Mouse (Mus musculus): ENCODE measurements around the gene Uchl1.
A peak's percentile ranks its signal among the peaks of the same experiment; 100 is the strongest.

Gene Uchl1

DNA sequence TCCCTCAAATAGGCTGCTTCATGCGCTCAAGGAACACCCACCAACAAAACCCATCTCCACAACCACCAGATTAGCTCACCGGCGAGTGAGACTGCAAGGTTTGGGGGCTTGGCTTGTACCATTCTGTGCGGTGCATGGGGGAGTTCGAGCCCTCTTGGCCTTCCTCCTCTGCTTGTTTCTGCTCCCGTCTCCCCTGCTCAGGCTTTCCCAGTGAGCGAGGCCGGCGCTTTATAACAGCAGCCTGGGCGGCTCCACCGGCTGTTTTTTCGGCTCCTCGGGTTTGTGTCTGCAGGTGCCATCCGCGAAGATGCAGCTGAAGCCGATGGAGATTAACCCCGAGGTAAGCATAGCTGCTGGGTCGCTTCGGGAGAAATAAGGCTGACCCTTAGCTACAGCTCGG lies at the start of gene Uchl1:
Uchl1 (plus strand) TSS at position 109 of the 400 bp plus-strand sequence.
- DNase-seq (ENCODE audit: low spot score in 2 of 2) = peak; percentile 93 to 98

DNA sequence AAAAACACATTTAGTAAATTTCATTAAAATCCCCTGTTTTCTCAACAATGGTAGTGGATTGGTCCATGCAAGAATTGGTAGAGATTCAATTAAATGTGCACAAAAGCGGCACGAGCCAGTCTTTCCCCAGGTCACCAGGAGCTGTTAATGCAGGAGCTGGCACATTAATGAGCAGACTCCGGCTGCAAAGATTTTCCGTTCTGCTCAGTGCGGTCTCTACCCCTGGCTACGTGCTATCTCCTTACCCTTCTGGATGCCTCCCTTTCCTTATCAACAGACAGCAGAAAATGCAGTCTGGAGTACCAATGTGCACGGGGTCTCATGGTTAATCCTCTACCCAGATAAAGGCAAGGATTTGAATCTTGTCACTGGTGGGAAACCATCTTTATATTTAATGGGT lies 48.1 kb upstream of the Uchl1 start:
- DNase-seq (ENCODE audit: low spot score in 2 of 2) = no peak

DNA sequence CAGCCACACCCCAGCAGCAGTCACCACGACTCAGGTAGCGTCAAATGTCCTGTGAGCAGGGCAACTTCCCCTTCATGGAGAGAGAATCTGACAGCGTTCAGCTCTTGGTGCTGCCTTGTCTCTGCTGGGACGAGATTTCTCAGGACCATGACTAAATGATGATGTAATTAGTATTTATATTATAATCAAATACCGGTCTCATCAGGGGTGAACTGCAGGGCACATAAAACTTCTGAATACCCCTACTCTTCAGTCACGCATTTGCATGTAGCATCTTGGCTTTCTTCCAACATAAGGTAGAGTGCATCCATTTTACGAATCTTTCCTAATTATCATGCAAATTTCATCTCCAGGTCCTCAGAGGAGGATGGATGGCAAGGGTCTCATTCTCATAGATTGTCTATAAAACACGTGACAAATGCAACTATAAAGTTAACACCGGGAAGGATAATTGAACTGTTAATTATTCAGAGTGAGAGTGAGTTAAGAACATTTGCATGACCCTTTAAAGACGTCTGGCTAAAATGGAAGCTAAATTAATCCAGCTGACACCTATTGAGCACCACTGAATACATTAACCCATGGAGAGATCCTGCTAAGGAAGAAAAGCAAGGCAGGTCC lies 40.3 kb upstream of the Uchl1 start:
- DNase-seq (ENCODE audit: low spot score in 2 of 2) = no peak

DNA sequence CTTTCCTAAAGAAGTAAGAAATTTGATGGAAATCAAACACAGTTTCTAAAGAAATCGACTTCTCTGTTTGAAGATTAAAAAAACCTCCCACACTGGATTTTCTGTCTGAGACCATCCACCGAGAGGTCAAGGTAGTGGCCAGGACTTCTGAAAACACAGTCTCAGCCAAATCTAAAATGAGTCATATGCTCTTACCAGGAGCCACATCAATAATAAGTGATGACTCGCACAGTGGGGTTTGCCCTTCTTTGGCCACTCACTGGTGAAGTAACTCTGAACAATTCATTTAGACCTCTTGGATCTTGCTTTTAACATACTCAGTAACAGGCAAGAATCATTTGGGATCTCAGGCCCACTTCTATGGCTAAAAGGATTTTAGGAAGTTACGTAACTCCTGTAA lies 33.7 kb upstream of the Uchl1 start:
- no peak for DNase-seq (ENCODE audit: low spot score in 2 of 2)

DNA sequence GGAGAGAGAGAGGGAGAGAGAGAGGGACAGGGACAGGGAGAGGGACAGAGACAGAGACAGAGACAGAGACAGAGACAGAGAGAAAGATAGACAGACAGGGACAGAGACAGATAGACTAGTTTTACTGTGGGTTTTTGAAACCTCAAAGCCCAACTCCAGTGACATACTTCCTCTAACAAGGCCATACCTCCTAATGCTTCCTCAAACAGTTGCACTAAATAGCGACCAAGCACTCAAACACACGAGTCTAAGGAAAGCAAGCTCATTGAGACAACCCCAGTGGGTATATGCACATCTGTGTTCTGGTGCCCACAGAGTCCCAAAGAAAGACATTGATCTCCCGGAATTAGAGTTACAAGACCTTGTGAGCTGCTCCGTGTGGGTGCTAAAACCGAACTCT lies 32.6 kb upstream of the Uchl1 start:
- no peak for DNase-seq (ENCODE audit: low spot score in 2 of 2)

DNA sequence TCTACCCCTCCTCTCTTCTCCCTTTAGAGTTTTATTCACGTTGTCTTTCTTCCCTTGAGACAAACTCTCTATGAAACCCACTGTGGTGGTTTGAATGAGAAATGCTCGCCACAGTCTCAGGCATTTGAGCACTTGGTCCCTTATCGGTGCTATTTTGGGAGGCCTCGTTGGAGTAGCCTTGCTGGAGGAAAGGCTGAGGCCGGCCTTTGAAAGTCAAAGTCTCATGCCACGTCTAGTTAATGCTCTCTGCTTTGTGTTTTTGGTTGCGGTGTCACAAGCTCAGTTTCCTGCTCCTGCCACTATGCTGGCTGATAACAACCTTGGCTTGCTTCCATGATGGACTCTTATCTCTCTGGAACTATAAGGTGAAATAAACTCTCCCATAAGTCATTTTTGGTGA lies 28.4 kb upstream of the Uchl1 start:
- DNase-seq (ENCODE audit: low spot score in 2 of 2) = no peak

DNA sequence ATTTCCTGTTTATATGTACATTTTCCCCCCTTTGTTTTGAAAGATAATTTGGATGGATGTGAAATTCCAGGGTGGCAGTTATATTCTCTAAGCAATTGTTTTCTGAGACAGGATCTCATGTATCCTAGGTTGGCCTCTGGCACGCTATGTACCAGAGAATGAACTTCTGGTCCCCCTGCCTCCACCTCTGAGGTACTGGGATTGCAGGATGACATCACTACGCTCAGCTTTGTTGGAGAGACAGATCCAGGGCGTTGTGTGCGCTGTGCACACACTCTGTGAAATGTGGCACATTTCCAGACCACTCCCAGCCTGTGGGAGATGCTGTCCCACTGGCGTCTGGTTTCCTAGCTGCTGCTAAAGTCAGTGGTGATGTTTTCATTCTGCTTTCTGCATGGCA lies 21.7 kb upstream of the Uchl1 start:
- no peak for DNase-seq (ENCODE audit: low spot score in 2 of 2)

DNA sequence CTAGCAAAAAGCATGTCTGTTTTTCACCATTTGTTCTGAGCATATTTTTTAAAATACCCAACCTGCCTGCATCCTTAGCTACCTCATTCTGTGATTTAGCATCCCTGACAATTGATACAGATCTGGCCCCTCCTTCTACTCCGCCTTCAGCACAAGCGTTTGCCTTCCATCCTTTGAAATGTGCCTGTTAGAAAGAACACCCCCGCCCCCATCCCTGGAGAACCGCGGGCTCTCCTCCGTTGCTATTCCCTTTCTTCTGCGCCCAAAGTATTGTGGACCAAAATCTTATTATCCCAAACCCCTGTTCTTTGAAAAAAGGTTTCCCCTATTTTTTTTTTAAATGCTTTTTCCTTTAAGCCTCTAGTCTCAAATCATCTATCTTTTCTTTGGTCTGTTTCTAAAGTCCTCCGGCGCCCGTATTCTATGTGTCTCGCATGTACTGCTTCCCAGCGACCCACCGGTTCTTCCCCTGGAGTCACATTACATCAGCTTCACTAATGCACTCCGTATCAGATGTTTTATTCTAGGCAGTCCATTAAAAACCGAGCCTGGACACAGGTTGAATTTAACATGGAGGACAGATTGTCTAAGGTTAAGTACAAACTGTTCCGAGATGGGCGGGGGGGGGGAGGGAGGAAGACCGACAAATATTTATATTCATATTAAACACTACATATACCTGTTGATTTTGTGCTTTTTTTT lies 551 bp upstream of the Uchl1 start:
- peak; percentile 66 to 75 for DNase-seq (ENCODE audit: low spot score in 2 of 2)

DNA sequence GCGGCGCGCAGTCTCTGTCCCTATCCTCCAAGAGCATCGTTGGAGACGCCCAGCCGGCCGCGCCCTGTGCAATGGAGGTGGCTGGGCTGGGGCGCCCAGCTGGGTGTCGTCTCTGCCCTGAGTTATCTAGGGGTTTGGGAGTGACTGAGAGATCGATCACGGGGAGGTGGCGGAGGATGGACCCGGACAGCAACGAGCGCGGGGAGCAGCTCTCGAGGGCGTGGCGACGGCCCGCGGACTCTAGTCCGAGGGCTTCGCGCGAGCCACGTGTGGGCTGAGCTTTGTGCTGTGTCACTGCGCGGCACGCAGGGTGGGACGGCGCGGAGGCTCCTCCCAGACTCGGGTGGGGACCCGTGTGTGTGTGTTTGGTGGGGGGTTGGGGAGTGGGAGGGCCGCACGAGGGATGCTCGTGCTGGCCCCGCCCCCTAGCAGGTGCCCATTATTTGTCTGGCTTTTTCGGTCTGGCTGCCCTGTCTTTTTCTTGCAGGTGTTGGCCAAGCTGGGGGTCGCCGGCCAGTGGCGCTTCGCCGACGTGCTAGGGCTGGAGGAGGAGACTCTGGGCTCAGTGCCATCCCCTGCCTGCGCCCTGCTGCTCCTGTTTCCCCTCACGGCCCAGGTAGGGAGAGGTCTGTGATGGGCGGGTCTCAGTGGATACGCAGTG lies 696 bp downstream of the Uchl1 start:
- peak; percentile 72 to 75 for DNase-seq (ENCODE audit: low spot score in 2 of 2)

DNA sequence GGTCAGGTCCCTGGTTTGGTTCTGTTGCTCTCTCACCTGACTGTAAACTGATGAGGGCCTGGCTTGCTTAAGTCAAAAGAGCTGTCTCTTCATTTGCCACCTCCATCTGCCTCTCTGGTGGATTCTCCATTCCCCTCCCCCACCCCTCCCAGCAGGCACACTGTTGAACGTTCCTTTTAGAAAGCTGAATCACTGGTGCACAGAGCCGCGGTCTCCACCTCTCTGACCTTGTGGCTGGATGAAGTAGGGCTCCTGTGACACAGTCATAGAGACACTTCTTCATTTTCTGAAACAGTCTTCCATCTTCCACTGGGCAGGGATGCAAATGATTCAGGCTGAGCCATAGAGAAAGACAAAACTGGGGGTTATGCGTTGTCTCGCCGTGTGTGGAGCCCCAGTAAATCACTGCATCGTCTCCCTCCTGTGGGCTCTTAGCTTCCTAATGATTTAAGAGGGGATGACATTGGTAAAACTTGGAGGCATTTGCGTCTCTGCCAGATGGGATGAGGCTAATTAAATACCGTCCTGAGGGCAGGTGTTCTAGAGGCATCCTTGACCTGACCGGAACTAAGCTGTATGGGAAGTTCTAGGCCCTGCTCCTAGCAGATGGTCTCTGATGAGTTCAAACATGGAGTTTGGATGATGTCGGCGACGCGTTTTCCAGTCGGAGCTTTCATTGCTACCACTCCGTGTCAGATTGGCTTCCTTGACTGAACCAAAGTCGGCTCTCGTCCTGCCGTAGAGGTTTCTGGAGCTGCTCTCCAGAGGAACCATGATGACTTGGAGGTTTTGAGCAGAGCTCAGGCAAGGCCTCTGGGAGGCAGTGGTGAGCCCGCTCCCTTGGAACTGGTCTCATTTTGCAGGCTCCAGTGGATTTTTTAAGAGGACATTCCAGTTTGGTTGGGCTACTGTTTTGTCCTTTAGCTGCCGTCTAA lies 1.8 kb downstream of the Uchl1 start:
- DNase-seq (ENCODE audit: low spot score in 2 of 2) = peak; percentile 50 to 59

DNA sequence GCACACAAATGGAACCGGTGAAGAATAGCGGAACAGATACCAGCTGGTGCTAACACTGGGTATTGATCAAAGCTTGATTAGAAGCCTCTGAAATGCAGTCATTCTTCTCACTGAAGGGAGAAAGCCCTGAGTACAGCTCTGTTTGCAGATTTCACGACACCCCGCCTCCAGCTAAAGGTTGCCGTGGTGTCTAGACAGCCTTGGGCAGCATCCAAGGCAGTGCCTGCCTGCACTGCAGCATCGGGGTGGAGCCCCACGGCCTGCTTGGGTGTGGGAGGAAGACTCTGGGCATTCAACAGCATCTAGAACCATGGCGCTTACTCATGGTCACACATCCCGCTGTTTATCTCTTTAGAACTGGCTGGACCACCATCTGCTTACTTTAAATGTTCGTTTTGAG lies 3.3 kb downstream of the Uchl1 start:
- DNase-seq (ENCODE audit: low spot score in 2 of 2) = peak; percentile 79 to 82

DNA sequence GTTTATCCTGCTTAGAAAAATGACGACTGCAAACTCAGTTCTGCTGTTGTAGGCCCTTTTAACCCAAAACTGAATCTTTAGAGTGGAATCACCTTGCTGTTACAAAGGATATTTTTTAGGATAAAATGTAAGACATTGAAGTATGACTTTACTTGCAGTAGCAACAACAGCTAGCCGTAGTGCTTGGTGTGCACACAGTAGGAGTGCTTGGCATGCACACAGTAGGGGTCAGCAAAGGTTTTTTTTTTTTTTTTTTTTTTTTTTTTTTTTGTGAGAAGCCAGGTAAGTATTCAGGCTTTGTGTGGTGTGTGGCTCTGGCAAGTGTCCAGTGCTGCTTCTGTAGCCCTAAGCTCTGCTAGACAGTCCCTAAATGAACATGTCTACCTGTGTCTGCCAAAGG lies 10.0 kb downstream of the Uchl1 start:
- no peak for DNase-seq (ENCODE audit: low spot score in 2 of 2)

DNA sequence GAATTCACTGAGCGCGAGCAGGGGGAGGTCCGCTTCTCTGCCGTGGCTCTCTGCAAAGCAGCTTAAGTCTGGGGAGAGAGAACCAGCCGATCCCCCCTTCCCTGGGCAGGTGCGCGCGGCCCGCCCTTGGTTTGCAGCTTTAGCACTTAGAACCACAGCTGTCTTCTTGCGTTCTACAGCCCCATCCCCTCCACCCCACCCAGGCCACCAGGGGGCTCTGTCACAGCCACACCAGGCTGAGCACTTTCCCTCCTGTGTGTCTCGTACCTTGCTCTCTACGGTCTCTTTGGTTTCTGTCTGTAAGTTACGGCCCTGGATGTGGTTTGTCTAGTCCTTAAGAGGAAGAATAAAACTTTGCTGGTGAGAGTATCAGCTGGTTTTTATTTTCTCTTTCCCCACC lies 11.0 kb downstream of the Uchl1 start:
- no peak for DNase-seq (ENCODE audit: low spot score in 2 of 2)

DNA sequence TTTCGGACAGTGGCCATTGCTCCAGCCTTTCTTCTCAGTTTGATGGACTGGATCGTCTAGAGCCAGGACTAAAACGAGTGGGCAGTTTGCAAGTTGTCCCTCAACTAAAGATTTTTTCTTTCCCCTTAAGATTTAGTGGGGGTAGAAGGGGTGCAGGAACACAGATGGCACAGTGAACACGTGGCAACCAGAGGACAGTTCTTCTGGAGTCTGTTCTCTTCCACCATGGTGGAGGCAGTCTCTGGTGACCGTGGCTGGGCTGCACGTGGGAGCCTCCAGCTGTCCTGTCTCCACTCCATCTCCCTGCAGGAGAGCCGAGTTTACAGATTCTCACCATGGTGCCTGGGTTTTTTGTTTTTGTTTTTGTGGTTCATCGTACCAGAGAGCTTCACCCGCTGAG lies 11.8 kb downstream of the Uchl1 start:
- DNase-seq (ENCODE audit: low spot score in 2 of 2) = peak in 1 of 2 experiments; percentile 49

DNA sequence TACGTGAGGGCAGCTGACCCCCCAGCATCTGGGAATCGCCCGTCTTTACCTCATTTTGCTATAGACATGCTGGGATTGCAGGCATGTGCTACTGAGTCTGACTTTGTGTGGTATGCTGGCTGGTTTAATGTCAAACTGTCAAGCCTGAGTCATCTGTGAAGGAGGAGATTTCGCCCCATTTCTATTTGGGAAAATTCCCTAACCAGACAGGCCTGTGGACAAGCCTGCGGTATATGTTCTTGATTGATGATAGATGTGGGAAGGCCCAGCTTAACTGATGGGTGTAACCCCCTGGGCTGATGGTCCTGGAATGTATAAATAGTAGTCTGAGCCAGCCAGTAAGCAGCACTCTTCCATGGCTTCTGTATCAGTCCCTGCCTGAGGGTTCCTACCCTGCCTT lies 12.4 kb downstream of the Uchl1 start:
- DNase-seq (ENCODE audit: low spot score in 2 of 2) = no peak

DNA sequence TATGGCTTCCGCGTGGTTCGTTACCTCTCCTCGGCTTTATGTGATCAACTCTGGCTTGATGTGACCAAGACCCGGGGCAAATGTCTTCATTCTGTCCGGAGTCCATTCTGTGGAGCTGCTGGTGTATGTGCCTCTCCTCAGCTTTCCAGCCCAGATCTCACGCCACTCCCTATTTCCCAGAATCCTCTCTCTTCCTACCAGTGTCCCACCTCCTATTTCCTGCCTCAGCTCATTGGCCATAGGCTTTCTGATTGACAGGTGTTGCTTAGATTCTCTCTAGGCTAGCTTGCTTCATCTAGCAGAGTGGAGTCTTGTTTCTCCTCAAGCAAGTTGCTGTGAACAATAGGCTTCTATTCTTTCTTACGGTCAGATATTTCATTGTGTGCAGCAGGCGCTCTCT lies 13.9 kb downstream of the Uchl1 start:
- DNase-seq (ENCODE audit: low spot score in 2 of 2) = no peak

DNA sequence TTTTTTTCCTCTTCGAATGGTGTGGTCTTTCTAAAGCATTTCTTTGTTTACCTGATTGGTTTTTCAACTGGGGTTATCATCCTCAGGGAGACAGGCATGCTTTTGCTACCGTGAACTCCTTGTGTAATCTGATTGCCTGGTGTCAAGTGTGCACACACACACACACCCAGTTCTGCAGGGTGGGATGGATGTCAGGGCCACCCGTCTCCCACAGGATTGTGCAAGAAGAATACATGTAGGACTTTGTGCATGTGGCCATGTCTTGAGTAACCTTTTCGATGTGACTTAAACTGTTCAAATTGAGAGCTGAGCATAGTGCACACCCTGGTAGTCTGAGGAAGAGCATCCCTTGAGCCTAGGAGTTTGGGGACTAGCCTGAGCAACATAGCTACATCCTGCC lies 17.3 kb downstream of the Uchl1 start:
- no peak for DNase-seq (ENCODE audit: low spot score in 2 of 2)

DNA sequence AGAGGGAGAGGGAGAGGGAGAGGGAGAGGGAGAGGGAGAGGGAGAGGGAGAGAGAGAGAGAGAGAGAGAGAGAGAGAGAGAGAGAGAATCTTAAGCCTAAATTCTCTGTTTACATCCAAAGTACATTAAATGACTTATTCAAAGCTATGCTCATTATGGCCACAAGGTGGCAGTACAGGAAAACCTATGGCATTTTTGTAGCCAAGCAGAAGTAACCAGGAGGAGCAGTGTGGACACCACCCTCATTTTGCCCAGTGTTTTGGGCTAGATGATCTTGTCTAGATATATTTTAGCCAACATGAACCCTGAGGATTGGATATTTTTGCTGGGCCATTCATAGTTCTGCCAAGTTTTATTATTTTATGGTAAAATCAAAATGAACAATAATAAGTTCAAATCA lies 21.2 kb downstream of the Uchl1 start:
- DNase-seq (ENCODE audit: low spot score in 2 of 2) = peak in 1 of 2 experiments; percentile 70

DNA sequence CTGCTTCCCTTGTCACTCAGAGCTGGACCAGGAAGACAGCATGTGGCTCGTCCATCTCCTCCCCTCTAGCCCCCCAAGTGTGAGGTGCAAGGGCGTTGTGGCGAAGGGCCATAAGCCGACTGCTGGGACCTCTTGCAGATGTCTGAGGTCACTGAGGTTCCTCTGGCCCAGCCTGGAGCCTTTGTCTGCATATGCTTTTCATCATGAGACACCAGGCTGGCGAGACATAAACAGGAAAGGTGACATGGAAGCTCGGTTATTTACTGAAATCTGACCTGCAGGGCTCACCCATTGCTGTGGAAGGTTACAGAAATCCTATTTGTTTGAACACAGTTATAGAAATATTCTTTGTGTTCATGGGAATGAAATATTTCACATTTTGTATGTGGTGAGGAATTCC lies 24.0 kb downstream of the Uchl1 start:
- DNase-seq (ENCODE audit: low spot score in 2 of 2) = no peak

DNA sequence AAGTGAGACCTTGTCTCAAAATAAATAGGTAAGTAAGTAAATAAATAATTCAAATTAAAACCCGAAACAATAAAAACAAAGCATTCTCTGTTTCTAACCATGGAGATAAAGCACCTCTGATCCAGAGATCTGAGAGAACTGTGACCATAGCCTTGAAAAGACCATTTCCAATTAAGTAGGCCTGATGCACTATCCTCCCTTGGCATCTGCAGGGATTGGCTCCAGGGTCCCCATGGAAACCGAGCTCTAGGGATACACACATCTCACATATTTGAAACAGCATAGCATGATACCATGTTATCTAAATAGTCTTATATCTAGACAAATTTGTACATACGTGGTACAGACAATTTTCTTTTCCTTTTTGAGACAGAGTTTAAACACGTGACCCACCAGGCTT lies 26.1 kb downstream of the Uchl1 start:
- DNase-seq (ENCODE audit: low spot score in 2 of 2) = no peak

DNA sequence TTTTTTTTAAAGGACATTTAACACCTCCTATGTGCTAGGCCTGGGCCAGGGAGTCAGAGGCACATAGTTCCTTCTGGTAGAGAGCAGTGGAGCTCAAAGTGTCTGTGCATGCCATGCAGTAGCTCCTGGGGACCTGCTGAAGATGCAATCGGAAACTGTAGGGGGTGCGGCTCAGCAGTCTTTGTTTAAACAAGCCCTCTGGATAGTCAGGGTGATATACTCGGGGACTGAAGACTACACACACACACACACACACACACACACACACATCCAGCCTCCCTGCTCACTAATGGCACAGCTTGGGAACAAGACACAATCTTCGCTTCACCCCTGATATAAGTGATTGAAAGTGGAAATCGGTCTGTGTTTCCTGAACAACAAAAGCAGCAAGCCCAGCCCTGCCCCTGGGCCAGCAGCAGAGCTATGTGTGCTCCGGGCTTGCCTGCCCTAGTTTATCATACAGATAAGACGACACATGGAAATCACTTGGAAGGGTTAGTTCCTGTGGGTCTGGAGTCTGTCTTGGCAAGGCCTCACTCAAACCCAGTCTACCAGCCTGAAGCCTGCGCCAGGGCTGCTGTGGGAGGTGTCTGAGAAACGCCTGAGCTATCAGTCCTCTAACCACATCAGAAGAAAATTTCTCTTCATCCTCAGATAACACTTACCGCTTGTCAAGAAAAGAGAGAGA lies 27.6 kb downstream of the Uchl1 start:
- DNase-seq (ENCODE audit: low spot score in 2 of 2) = no peak

DNA sequence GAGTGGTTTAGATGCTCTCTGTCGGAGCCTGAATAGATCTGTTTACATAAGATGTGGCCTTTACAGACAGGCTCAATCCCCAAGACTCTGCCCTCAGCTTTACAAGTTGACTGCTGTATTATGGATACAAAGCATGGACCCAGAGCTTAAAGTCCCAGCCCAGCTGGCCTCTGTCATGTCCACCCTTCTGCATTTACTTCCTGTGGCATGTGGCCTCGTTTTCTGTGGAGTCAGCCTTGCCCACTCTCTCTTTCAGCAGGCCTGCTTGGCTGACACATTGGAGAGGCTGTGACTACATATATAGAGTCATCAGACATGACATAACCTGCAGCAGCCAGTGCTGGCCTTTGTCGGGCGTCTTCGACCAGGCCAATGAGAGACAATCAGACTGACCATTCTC lies 32.0 kb downstream of the Uchl1 start:
- no peak for DNase-seq (ENCODE audit: low spot score in 2 of 2)
